Mouse (Mus musculus): Measurements from ENCODE around the gene Cxcr5. TPM values are rescaled to one million over a fixed set of nuclear protein-coding genes. Genes with fewer than 3 reads are reported as not detected.

Gene Cxcr5
- polyA plus RNA-seq (2015; fragmentation: Nextera tagmentation; extraction: Ambion mirVana), result not detected in 2 replicates

DNA sequence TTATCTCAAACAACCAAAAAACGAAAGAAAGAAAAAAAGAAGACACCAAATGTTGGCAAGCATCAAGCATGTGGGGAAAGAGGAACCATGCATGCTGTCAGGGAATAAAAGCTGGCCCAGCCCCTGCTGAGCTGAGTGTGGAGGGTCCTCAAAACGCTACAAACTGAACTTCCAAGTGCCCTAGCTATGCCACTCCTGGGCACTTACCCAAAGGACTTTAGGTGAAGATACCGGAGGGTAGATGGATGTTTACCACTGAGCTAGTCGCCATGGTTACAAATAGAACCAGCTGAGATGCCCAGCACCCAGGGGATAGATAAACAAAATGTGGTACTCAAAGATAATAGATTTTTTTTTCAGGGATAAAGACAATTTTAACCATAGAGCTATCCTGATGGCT is at the start of gene Cxcr5:
Cxcr5 (minus strand) TSS at position 281 of the 400 bp plus-strand sequence.
- Histone ChIP-seq H3K4me2 (no peak within 1 kb of the TSS), H3K4me3 (no peak within 1 kb of the TSS), H3K9ac (no peak within 1 kb of the TSS), H3K27me3 (no peaks in the 10 kb centered on the region), H3K4me1 (peaks cover 9% of the 10 kb centered on the region), H3K36me3 (ENCODE audit: poor library complexity, severe bottlenecking) (no peaks in the 10 kb centered on the region), H3K9me3 (replicated peaks) (no peaks in the 10 kb centered on the region), H3K27ac (no peak within 1 kb of the TSS)
- 58% methylated on average over 4 of the region's 4 CpGs for WGBS
- ATAC-seq, result no peak

DNA sequence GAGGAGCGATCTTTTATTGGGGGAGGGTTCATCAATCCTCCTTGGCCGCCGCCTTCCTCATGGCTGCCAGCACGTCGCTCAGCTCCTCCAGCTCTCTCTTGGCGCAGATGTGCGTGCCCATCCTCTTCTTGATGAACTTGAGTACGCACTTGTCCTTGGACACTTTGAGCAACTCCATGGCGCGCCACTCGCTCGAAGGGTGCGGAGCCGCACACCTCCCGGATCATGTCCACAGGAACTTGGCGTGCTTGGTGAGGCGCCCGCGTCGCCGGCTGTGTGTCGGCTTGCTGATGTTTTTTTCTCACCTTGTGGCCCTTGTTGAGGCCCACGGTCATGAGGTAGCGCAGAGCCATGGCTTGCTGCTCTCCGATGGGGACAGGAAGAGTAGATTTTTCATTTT is 48.7 kb upstream of the Cxcr5 start:
- Histone ChIP-seq H3K9ac (no peak overlapping the region), H3K4me3 (no peak overlapping the region), H3K9me3 (replicated peaks) (no peaks in the 10 kb centered on the region), H3K27ac (no peak overlapping the region), H3K4me1 (peaks cover 37% of the 10 kb centered on the region), H3K27me3 (no peaks in the 10 kb centered on the region), H3K4me2 (no peak overlapping the region), H3K36me3 (ENCODE audit: poor library complexity, severe bottlenecking) (peaks cover 74% of the 10 kb centered on the region)
- WGBS, result 97% methylated on average over 25 of the region's 25 CpGs
- ATAC-seq, result no peak

DNA sequence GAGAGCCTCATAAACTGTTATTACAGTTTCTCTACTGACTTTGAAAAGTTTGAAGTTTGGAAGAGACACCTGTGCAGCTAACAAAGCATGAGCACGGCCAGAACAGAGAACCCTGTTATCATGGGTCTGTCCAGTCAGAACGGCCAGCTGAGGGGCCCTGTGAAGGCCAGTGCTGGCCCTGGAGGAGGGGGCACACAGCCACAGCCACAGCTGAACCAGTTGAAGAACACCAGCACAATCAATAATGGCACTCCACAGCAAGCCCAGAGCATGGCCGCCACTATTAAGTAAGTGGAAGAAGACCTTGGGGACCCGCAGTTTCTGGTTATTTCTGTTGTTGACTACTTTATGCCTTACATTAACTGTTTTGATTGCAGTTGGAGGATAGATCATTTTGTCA is 45.6 kb upstream of the Cxcr5 start:
- no peaks in the 10 kb centered on the region for H3K27me3 ChIP-seq
- no peaks in the 10 kb centered on the region for H3K9me3 ChIP-seq (replicated peaks)
- peaks cover 50% of the 10 kb centered on the region for H3K4me1 ChIP-seq
- peaks cover 44% of the 10 kb centered on the region for H3K36me3 ChIP-seq (ENCODE audit: poor library complexity, severe bottlenecking)
- no peak for ATAC-seq
- peak overlapping the region; percentile 51 for H3K4me2 ChIP-seq
- H3K27ac ChIP-seq, result no peak overlapping the region
- WGBS, result 73% methylated on average over 4 of the region's 4 CpGs
- no peak overlapping the region; the same call in 1 of the 2 replicates for H3K9ac ChIP-seq
- peak overlapping the region; percentile 18 for H3K4me3 ChIP-seq

DNA sequence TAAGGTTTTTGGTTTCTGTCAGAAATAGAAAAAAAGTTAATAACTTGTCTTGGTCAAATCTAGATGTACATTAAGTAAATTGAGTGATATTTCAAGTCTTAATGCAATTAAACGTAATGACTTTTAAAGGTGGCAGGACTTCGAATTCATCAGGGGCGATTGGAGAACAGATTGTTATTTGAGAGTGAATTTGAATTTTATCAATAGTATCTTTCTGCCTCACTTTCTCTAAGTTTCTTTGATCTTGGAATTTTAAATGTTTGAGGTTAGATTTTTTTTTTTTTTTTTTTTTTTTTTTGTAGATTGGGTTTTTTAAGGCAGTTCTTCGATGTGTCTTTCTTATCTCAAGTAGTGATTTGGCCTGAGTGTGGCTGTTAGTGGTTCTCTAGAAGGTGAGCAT is 45.0 kb upstream of the Cxcr5 start:
- Histone ChIP-seq H3K9ac (0 out of 2 replicates have a peak overlapping the region, but pooled peaks have one; percentile 23), H3K4me1 (peaks cover 48% of the 10 kb centered on the region), H3K9me3 (replicated peaks) (no peaks in the 10 kb centered on the region), H3K27ac (no peak overlapping the region), H3K36me3 (ENCODE audit: poor library complexity, severe bottlenecking) (peaks cover 39% of the 10 kb centered on the region), H3K27me3 (no peaks in the 10 kb centered on the region), H3K4me3 (peak overlapping the region; percentile 97), H3K4me2 (peak overlapping the region; percentile 70)
- ATAC-seq, result no peak
- 68% methylated on average over 4 of the region's 4 CpGs for WGBS

DNA sequence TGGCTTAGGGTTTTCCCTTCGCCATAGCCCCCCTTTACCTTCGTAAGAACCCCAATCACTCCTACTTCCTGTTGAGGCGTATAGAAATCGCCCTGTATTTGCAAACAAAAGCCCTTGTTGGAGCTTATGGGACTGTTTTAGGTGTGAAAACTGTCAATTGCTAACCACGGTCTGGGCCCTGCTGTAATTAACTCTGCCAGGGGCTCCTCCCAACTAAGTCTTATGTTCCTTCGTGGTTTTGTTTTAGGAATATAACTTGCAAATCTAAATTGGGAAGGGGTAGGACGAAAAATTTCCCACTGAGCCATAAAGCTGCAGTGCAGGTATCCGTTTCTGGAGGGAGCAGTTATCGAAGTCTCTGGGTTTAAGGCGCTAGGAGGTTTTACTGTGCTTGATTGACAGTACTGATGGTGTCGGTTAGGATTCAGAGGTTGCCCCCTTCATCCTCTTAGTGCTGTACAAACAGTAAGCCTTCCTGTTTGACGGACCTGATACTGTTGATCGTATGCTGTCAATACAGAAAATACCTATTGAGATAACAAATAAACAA is 44.0 kb upstream of the Cxcr5 start:
- Histone ChIP-seq H3K4me1 (peaks cover 47% of the 10 kb centered on the region), H3K27me3 (no peaks in the 10 kb centered on the region), H3K9me3 (replicated peaks) (no peaks in the 10 kb centered on the region), H3K9ac (peak overlapping the region; percentile 100), H3K4me2 (peak overlapping the region; percentile 70), H3K27ac (peak overlapping the region; percentile 99), H3K4me3 (peak overlapping the region; percentile 97), H3K36me3 (ENCODE audit: poor library complexity, severe bottlenecking) (peaks cover 32% of the 10 kb centered on the region)
- 0% methylated on average over 13 of the region's 13 CpGs for WGBS
- peak; percentile 3; the same call in 1 of the 2 replicates for ATAC-seq

DNA sequence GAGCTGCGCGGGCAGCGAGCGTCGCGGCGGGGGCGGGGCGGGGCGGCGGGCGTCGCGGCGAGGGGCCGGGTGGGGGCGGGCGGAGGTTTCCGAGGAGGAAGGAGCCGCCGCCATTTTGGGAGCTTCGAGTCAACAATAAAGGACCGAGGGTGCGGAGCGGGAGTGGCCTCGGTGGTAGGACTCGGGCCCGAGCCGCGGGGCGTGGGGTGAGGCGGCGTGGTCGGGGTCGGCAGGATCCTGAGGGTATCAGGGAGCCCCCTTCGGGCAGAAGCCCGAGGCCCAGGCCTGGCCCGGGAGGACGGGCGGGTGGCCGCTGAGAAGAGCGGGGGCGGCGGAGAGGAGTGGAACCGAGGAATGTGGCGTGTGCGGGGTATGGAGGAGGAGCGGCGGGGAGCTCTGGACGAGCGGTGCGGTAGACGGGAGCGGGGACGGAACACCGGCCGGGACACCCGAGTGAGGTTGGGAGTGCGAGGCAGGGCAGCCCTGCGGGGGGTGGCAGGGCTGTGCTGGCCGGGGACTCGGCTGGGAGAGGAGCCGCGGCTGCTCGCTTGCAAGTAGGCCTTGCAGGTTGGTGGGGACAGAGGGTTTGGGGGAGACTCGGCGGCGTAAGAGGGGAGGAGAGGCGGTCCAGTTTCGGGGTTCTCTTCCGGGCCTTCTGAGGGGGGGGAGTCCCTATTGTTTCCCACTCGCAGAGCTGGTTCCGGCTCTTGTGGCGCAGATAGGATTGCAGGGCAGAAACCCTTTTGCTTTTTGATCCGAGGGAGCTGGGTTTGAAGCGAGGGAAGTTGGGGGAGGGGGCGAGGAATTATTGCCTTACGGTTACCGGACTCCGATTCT is 43.3 kb upstream of the Cxcr5 start, which contains the start of gene Ddx6:
Ddx6 (plus strand) TSS at position 114 of the 837 bp plus-strand sequence.
- Histone ChIP-seq H3K9ac (peak within 1 kb of the TSS; percentile 100), H3K36me3 (ENCODE audit: poor library complexity, severe bottlenecking) (peaks cover 25% of the 10 kb centered on the region), H3K27ac (peak within 1 kb of the TSS; percentile 99), H3K27me3 (no peaks in the 10 kb centered on the region), H3K4me1 (peaks cover 47% of the 10 kb centered on the region), H3K9me3 (replicated peaks) (no peaks in the 10 kb centered on the region), H3K4me2 (peak within 1 kb of the TSS; percentile 93), H3K4me3 (peak within 1 kb of the TSS; percentile 97)
- ATAC-seq, result peak; percentile 64
- WGBS, result under 1% methylated on average over 62 of the region's 80 CpGs

DNA sequence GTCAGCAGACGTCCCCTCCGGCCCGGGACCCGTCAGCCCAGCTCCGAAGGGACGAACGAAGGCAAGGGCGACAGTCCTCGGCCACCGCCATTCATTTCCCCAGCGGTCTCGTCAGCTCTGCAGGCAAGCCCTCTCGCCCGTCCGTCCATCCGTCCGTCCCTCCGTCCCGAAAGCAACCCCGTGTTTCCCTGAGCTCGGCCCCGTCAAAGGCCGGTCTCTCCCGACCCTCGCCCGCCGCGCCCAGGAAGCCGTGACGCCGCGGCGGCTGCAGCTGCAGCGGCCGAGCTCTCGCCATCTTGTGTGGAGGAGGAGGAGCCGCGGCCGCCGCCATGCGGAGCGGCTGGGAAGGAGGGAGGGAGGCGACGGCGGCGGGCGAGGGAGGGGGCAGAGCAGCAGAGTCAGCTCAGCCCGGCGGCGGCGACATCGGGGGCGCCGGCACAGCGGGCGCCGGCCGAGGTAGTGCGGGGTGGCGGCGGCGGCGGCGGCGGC is 42.7 kb upstream of the Cxcr5 start:
- 1% methylated on average over 28 of the region's 65 CpGs for WGBS
- Histone ChIP-seq H3K27ac (peak overlapping the region; percentile 99), H3K36me3 (ENCODE audit: poor library complexity, severe bottlenecking) (peaks cover 21% of the 10 kb centered on the region), H3K9me3 (replicated peaks) (no peaks in the 10 kb centered on the region), H3K4me3 (peak overlapping the region; percentile 97), H3K4me1 (peaks cover 50% of the 10 kb centered on the region), H3K9ac (peak overlapping the region; percentile 100), H3K4me2 (peak overlapping the region; percentile 93), H3K27me3 (no peaks in the 10 kb centered on the region)
- peak; percentile 72 for ATAC-seq

DNA sequence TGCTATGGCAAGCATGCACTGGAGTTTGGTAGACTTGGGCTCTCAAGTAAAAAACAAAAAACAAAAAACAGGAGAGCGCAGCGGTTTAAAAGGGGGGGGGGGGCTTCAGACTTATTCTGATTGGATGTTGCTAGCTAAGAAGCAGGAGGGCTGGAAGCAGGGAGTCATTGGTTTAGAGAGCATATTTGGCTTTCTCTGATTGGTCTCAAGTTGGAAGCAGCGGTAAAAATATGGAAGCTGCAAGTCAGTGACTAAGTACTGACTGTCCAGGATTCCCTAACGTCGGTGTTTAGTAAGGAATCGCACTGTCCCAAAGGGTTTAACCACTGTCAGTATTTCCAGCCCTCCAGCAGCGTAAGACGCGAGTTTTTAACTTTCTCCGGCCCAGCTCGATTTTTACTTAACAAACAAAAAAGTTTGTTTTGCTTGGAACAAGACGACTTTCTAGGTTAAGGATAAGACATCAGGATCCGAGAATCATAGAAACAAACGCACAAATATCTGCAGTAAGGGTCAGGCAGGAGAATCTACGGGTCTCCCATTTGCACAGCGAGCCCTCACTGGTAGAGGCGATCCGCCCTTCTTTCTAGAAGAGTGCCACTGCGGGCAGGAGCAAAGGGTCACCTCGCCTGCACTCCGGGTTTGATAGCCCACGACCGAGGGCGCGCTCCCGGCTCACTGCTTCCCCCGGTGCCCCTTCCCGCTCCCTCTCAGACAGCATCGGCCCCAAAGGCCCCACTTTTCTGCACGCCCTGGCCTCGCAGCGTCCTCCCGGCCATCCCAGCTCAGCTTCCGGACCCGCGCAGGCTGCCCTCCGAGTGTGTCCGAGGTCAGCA is 42.0 kb upstream of the Cxcr5 start:
- no peaks in the 10 kb centered on the region for H3K27me3 ChIP-seq
- ATAC-seq, result peak; percentile 70
- H3K4me1 ChIP-seq, result peaks cover 50% of the 10 kb centered on the region
- H3K27ac ChIP-seq, result peak overlapping the region; percentile 99
- H3K4me2 ChIP-seq, result peak overlapping the region; percentile 93
- peaks cover 14% of the 10 kb centered on the region for H3K36me3 ChIP-seq (ENCODE audit: poor library complexity, severe bottlenecking)
- peak overlapping the region; percentile 100 for H3K9ac ChIP-seq
- H3K9me3 ChIP-seq (replicated peaks), result no peaks in the 10 kb centered on the region
- WGBS, result under 1% methylated on average over 38 of the region's 38 CpGs
- peak overlapping the region; percentile 97 for H3K4me3 ChIP-seq

DNA sequence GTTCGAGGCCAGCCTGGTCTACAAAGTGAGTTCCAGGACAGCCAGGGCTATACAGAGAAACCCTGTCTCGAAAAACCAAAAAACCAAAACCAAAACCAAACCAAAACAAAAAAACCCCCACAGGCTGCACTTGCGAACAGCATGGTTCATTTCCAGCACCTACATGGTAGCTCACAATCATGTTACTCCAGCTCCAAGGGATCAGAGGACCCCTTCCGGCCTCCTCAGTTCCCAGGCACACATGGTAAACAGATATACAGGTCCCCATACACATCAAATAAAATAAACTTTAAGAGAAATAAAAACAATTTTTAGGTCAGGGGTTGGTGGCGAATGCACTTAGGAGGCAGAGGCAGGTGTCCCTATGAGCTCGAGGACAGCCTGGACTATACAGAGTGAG is 41.1 kb upstream of the Cxcr5 start:
- WGBS, result 71% methylated on average over 6 of the region's 6 CpGs
- Histone ChIP-seq H3K4me1 (peaks cover 46% of the 10 kb centered on the region), H3K9me3 (replicated peaks) (no peaks in the 10 kb centered on the region), H3K9ac (peak overlapping the region; percentile 30; the same call in 1 of the 2 replicates), H3K27ac (peak overlapping the region; percentile 31; the same call in 1 of the 2 replicates), H3K4me3 (peak overlapping the region; percentile 97), H3K4me2 (peak overlapping the region; percentile 93), H3K36me3 (ENCODE audit: poor library complexity, severe bottlenecking) (peaks cover 6% of the 10 kb centered on the region), H3K27me3 (no peaks in the 10 kb centered on the region)
- ATAC-seq, result no peak

DNA sequence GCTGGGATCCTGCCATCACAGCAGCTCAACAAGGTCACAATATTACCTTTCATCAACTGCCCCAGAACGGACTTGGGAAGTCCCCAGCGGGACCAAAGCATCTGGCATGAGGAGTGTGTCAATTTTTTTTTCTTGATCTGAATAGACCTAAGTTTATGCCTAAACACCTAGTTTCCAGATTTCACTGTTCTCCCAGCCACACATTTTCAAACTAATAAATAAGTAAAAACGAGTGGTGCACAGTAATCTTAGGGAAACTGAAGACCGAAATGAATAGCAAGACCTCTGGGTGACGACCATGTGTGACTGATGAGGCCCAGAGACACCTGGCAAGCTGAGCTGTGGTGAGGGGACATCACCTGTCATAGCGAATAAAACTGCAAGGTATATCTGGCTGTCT is 39.1 kb upstream of the Cxcr5 start:
- peaks cover 27% of the 10 kb centered on the region for H3K4me1 ChIP-seq
- no peaks in the 10 kb centered on the region for H3K9me3 ChIP-seq (replicated peaks)
- no peaks in the 10 kb centered on the region for H3K36me3 ChIP-seq (ENCODE audit: poor library complexity, severe bottlenecking)
- WGBS, result 87% methylated on average over 6 of the region's 6 CpGs
- no peak overlapping the region for H3K9ac ChIP-seq
- no peak overlapping the region for H3K27ac ChIP-seq
- no peaks in the 10 kb centered on the region for H3K27me3 ChIP-seq
- H3K4me3 ChIP-seq, result no peak overlapping the region
- ATAC-seq, result no peak
- H3K4me2 ChIP-seq, result no peak overlapping the region

DNA sequence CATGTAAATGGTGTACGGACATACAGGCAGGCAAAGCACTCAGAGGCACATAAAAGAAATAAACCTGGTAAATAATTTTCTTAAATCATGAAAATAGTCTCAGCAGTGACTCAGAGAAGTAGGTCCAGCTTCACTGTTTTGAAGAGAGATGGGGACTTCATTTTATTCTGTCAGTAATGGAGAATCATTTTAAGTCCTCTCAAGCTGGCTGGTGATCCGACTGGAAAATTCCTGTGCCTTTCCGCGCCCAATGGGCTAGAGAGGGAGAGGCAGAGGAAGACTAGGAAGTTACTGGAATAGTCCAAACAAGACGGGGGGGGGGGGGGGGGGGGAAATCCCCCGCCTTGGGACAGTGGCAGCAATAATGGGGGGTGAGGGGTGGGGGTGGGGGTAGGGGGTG is 37.9 kb upstream of the Cxcr5 start:
- WGBS, result 19% methylated on average over 4 of the region's 6 CpGs
- H3K36me3 ChIP-seq (ENCODE audit: poor library complexity, severe bottlenecking), result no peaks in the 10 kb centered on the region
- H3K27me3 ChIP-seq, result no peaks in the 10 kb centered on the region
- no peak overlapping the region for H3K4me2 ChIP-seq
- peaks cover 27% of the 10 kb centered on the region for H3K4me1 ChIP-seq
- no peak for ATAC-seq
- no peak overlapping the region for H3K27ac ChIP-seq
- no peaks in the 10 kb centered on the region for H3K9me3 ChIP-seq (replicated peaks)
- H3K9ac ChIP-seq, result no peak overlapping the region
- H3K4me3 ChIP-seq, result no peak overlapping the region
